Mouse (Mus musculus): ENCODE data around the gene Btaf1. TPM values are rescaled to one million over a fixed set of nuclear protein-coding genes. Genes with fewer than 3 reads are reported as not detected.
"Not testable (repeated sequence)": the region's sequence is repeated elsewhere in the genome, so short reads cannot be mapped to it uniquely, and the experiment has no call there.

Btaf1 gene
- polyA plus RNA-seq, 1 experiment = 27.5 TPM

DNA sequence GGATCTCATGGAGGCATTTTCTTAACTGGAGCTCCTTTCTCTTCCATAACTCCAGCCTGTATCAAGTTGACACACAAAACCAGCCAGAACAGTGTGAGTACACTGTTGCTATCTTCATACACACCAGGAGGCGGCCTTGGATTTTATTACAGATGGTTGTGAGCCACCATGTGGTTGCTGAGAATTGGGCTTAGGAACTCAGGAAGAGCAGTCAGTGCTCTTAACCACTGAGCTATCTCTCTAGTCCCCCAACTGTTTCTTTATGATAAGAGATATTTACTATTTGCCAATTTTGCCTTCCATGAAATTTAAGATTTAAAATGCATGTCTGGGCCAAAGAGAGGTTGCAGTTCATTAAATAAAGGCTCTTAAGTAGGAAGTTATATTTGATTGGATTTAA, 14.2 kb downstream of the Btaf1 start:
- Histone ChIP-seq H3K27ac (ENCODE audit: insufficient read depth, low read length) (no peak overlapping the region), H3K4me1 (ENCODE audit: control insufficient read depth, insufficient read depth, low read length) (no peaks in the 10 kb centered on the region), H3K4me3 (ENCODE audit: insufficient read depth, low read length) (no peak overlapping the region)
- no peak for TF ChIP-seq POLR2A (IDR thresholded peaks at IDR 0.05; ENCODE audit: low read depth, low read length)
- TF ChIP-seq CTCF (IDR thresholded peaks at IDR 0.05; ENCODE audit: borderline replicate concordance, insufficient read depth, low read length) = no peak

DNA sequence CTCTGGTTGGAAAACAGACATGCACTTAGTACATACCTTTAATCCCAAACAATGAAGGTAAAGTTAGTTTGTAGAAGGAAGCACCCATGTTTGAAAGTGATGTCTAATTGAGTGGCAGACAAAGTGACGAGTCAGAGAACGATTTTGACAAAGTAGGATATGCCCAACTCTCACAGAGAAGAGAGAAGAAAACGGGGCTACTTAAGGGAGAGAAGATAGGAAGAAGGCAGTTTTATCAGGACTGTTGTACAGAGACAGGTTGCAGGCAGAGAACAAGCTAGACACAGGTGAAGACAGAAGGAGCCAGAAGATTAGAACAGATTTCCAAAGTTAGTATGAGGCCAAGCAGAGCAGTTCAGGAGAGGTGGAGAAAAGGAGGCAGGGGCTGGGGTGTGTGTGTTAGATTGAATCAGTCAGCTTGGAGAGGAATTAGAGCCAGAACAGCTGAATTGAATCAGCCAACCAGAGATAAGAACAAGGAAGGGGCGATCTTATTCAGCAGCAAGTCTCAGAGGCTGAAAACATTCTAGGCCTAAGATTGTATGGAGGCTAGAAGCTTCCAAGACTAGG, 27.8 kb downstream of the Btaf1 start:
- TF ChIP-seq POLR2A (IDR thresholded peaks at IDR 0.05; ENCODE audit: low read depth, low read length) = no peak
- no peak for TF ChIP-seq CTCF (IDR thresholded peaks at IDR 0.05; ENCODE audit: borderline replicate concordance, insufficient read depth, low read length)
- Histone ChIP-seq H3K27ac (ENCODE audit: insufficient read depth, low read length) (no peak overlapping the region), H3K4me1 (ENCODE audit: control insufficient read depth, insufficient read depth, low read length) (peaks cover 2% of the 10 kb centered on the region; the same call in 1 of the 2 replicates), H3K4me3 (ENCODE audit: insufficient read depth, low read length) (no peak overlapping the region)

DNA sequence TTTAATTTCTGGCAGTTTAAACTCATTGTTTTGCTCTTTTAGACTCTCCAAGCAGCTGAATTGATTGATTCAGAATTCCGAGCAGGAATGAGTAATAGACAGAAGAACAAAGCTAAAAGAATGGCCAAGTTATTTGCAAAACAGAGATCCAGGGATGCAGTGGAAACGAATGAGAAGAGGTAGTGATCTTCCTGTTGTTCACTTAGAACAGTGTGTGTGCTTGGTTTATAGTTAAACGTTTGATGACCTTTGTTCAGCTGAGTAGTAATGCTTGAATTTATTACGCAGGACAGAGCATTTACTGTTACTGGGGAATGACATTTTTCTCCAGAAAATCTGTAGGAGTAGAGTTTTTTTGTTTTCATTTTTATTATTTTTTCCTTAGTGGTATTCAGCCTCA, 32.5 kb downstream of the Btaf1 start:
- Histone ChIP-seq H3K27ac (ENCODE audit: insufficient read depth, low read length) (no peak overlapping the region), H3K4me1 (ENCODE audit: control insufficient read depth, insufficient read depth, low read length) (no peaks in the 10 kb centered on the region), H3K4me3 (ENCODE audit: insufficient read depth, low read length) (no peak overlapping the region)
- no peak for TF ChIP-seq CTCF (IDR thresholded peaks at IDR 0.05; ENCODE audit: borderline replicate concordance, insufficient read depth, low read length)
- TF ChIP-seq POLR2A (IDR thresholded peaks at IDR 0.05; ENCODE audit: low read depth, low read length) = no peak

DNA sequence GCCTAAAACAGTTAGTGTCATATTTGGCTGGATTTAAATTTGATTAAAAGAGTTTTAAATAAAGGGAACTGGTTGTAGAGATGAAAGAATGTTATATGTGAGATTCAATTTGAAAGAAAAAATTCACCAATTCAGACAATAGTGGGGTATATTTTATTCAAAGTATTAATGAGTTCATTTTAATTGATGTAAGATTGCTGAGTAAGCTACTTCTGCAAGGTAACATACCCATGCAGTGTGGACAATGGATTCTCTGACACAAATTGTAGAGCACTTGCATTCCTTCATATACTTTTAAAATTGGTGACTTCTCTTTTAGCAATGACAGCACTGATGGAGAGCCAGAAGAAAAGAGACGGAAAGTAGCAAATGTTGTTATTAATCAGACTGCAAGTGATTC, 35.4 kb downstream of the Btaf1 start:
- no peak for TF ChIP-seq CTCF (IDR thresholded peaks at IDR 0.05; ENCODE audit: borderline replicate concordance, insufficient read depth, low read length)
- no peak for TF ChIP-seq POLR2A (IDR thresholded peaks at IDR 0.05; ENCODE audit: low read depth, low read length)
- Histone ChIP-seq H3K27ac (ENCODE audit: insufficient read depth, low read length) (no peak overlapping the region), H3K4me3 (ENCODE audit: insufficient read depth, low read length) (no peak overlapping the region), H3K4me1 (ENCODE audit: control insufficient read depth, insufficient read depth, low read length) (no peaks in the 10 kb centered on the region)

DNA sequence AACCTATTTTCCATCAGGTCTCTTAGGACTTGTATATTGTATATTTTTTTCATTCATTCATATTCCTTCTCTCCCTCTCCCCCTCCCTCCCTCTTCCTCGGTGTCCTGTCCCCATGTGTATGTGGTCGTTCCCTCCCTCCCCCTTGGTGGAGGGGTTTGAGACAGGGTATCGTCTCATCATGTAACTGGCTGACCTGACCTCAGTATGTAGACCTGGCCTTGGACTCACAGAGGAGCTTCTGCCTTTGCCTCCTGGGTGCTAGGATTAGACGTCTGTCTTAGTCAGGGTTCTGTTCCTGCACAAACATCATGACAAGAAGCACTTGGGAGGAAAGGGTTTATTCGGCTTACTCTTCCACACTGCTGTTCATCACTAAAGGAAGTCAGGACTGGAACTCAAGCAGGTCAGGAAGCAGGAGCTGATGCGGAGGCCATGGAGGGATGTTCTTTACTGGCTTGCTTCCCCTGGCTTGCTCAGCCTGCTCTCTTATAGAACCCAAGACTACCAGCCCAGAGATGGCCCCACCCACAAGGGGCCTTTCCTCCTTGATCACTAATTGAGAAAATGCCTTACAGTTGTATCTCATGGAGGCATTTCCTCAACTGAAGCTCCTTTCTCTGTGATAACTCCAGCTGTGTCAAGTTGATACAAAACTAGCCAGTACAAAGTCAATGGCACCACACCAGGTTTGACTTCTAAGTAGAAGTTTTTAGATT, 36.8 kb downstream of the Btaf1 start:
- H3K4me3 ChIP-seq (ENCODE audit: insufficient read depth, low read length); H3K27ac ChIP-seq (ENCODE audit: insufficient read depth, low read length); H3K4me1 ChIP-seq (ENCODE audit: control insufficient read depth, insufficient read depth, low read length): not testable (repeated sequence)

DNA sequence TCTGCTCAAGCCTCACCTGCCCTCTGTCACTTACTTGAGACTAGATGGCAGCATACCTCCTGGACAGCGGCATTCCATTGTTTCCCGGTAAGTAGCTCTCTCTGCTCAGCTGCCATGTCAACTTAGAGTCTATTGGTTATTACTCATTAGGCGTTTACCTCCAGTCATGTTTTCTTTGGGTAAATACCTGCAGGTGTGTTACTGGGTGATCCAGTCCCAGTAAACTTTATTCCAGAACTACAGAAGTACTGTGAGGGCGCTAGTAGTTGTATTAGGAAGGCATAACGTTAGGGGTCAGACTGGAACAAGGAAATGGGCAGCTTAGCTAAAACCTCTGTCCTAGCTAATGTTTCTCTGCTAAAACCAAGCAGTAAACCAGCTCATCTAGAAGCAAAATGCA, 78.7 kb downstream of the Btaf1 start:
- TF ChIP-seq POLR2A (IDR thresholded peaks at IDR 0.05; ENCODE audit: low read depth, low read length) (no peak), CTCF (IDR thresholded peaks at IDR 0.05; ENCODE audit: borderline replicate concordance, insufficient read depth, low read length) (no peak)
- no peak overlapping the region for H3K27ac ChIP-seq (ENCODE audit: insufficient read depth, low read length)
- no peaks in the 10 kb centered on the region for H3K4me1 ChIP-seq (ENCODE audit: control insufficient read depth, insufficient read depth, low read length)
- no peak overlapping the region for H3K4me3 ChIP-seq (ENCODE audit: insufficient read depth, low read length)

DNA sequence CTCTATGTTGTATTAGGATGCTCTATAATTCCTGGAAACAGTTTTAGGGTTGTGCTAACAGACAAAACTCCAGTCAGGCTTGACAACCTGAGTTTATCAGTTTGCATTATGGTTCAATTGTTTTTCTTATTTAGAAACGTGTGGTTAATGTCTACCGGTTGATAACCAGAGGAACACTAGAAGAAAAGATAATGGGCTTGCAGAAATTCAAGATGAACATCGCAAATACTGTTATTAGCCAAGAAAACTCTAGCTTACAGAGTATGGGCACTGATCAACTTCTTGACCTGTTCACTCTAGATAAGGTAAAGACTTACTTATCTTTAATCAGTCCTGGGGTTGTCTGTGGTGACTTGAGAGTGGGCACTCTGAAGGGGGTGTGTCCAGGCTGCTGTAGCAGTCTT, 84.0 kb downstream of the Btaf1 start:
- no peak overlapping the region for H3K4me3 ChIP-seq (ENCODE audit: insufficient read depth, low read length)
- H3K4me1 ChIP-seq (ENCODE audit: control insufficient read depth, insufficient read depth, low read length) = no peaks in the 10 kb centered on the region
- no peak overlapping the region for H3K27ac ChIP-seq (ENCODE audit: insufficient read depth, low read length)
- no peak for TF ChIP-seq CTCF (IDR thresholded peaks at IDR 0.05; ENCODE audit: borderline replicate concordance, insufficient read depth, low read length)
- TF ChIP-seq POLR2A (IDR thresholded peaks at IDR 0.05; ENCODE audit: low read depth, low read length) = no peak

- Histone ChIP-seq H3K4me1 (ENCODE audit: control insufficient read depth, insufficient read depth, low read length) (no peaks in the 10 kb centered on the region), H3K27ac (ENCODE audit: insufficient read depth, low read length) (no peak overlapping the region), H3K4me3 (ENCODE audit: insufficient read depth, low read length) (no peak overlapping the region)
- no peak for TF ChIP-seq CTCF (IDR thresholded peaks at IDR 0.05; ENCODE audit: borderline replicate concordance, insufficient read depth, low read length)
- no peak for TF ChIP-seq POLR2A (IDR thresholded peaks at IDR 0.05; ENCODE audit: low read depth, low read length)
Measured at GRCm38 (mm10) chr19:37013461-37013860, 87.6 kb downstream of the Btaf1 start.

- H3K27ac ChIP-seq (ENCODE audit: insufficient read depth, low read length) = no peak overlapping the region
- TF ChIP-seq POLR2A (IDR thresholded peaks at IDR 0.05; ENCODE audit: low read depth, low read length) = no peak
- no peak overlapping the region for H3K4me3 ChIP-seq (ENCODE audit: insufficient read depth, low read length)
- H3K4me1 ChIP-seq (ENCODE audit: control insufficient read depth, insufficient read depth, low read length) = no peaks in the 10 kb centered on the region
Measured at GRCm38 (mm10) chr19:37014173-37014939, 88.5 kb downstream of the Btaf1 start.

GRCm38 (mm10) chr19:37016890-37017289, 91.0 kb downstream of the Btaf1 start:
- Histone ChIP-seq H3K27ac (ENCODE audit: insufficient read depth, low read length) (no peak overlapping the region), H3K4me3 (ENCODE audit: insufficient read depth, low read length) (no peak overlapping the region), H3K4me1 (ENCODE audit: control insufficient read depth, insufficient read depth, low read length) (no peaks in the 10 kb centered on the region)
- TF ChIP-seq CTCF (IDR thresholded peaks at IDR 0.05; ENCODE audit: borderline replicate concordance, insufficient read depth, low read length) = no peak
- no peak for TF ChIP-seq POLR2A (IDR thresholded peaks at IDR 0.05; ENCODE audit: low read depth, low read length)

Data from embryonic fibroblast, embryonic 13.5 days (primary cell).